Mouse (Mus musculus): ENCODE results near the gene Map3k21. TPM values are rescaled to one million over a fixed set of nuclear protein-coding genes. Genes with fewer than 3 reads are reported as not detected.

Map3k21 gene
- total RNA-seq, 2 experiments from 2014 or later = 0.60 to 0.73 TPM

Other genes starting within 250 kb of the Map3k21 start
- gene Map10, start 240.6 kb upstream of the Map3k21 start, total RNA-seq (2021) = 1 to 10 TPM; 5.2 to 5.8 TPM
- gene Ntpcr, start 180.5 kb upstream of the Map3k21 start, total RNA-seq (2021) = 10 to 100 TPM; 16.0 TPM
- under 1 TPM; 0.44 to 0.50 TPM for gene Pcnx2, start 12.1 kb upstream of the Map3k21 start, total RNA-seq (2021)
- gene Kcnk1, start 84.7 kb downstream of the Map3k21 start, total RNA-seq (2021) = under 1 TPM in 1 of 2 experiments, not detected in 1; 0.18 TPM